Mouse (Mus musculus) liver, embryonic 16.5 days (tissue): ENCODE measurements around the gene Emilin1. TPM values are rescaled to one million over a fixed set of nuclear protein-coding genes. Genes with fewer than 3 reads are reported as not detected.

Source experiments
- ATAC-seq: fragments of 200-750 bp; cut with Nextera tagmentation; 2 replicates; pipeline ENCODE4 v1.8.0; 2017; ENCODE audit warnings: low read depth, mild to moderate bottlenecking, moderate number of reproducible peaks, moderate library complexity
- H3K27ac ChIP-seq: fragments of 300-500 bp; sonication (generic); 2 replicates; pipeline ENCODE4 v1.5.1; 2014; ENCODE audit warnings: mild to moderate bottlenecking, low read length
- H3K27me3 ChIP-seq: fragments of 300-500 bp; sonication (generic); 2 replicates; pipeline ENCODE4 v1.6.1; 2014; ENCODE audit warnings: low read depth, low read length, mixed read lengths; ENCODE audit not compliant: control insufficient read depth, insufficient read depth
- H3K36me3 ChIP-seq: fragments of 300-500 bp; sonication (generic); 2 replicates; pipeline ENCODE4 v1.6.1; 2014; ENCODE audit warnings: mild to moderate bottlenecking; ENCODE audit not compliant: control insufficient read depth, insufficient read depth
- H3K4me1 ChIP-seq: fragments of 300-500 bp; sonication (generic); 2 replicates; pipeline ENCODE4 v1.6.1; 2014; ENCODE audit warnings: low read depth, low read length, mixed read lengths; ENCODE audit not compliant: control insufficient read depth
- H3K4me2 ChIP-seq: fragments of 300-500 bp; sonication (generic); 2 replicates; pipeline ENCODE4 v1.6.1; 2014; ENCODE audit warnings: low read depth, low read length, mixed read lengths
- H3K4me3 ChIP-seq: fragments of 300-500 bp; sonication (generic); 2 replicates; pipeline ENCODE4 v1.5.1; 2014; ENCODE audit warnings: low read depth, mild to moderate bottlenecking, low read length
- H3K9ac ChIP-seq: fragments of 300-500 bp; sonication (generic); 2 replicates; pipeline ENCODE4 v1.6.1; 2014; ENCODE audit warnings: low read depth, low read length
- H3K9me3 ChIP-seq: fragments of 300-500 bp; sonication (generic); replicated peaks from 2 replicates; pipeline ENCODE4 v1.6.1; 2016; ENCODE audit warnings: low read length; ENCODE audit not compliant: control insufficient read depth
- WGBS: fragments of 180-500 bp; shearing (Covaris S2); extraction: QIAGEN DNeasy Blood & Tissue Kit; methylation state at CpG from one replicate; pipeline ENCODE4 v1.1.7; 2014; ENCODE audit not compliant: insufficient replicate concordance; 5-methylcytosine and 5-hydroxymethylcytosine counted together
- polyA plus RNA-seq: library from polyadenylated mRNA; unstranded; fragments of >200 nt; fragmentation: Nextera tagmentation; extraction: Ambion mirVana; gene quantifications from 2 replicates; pipeline ENCODE4 v1.2.1, GENCODE M21; 2015

The Emilin1 gene
- polyA plus RNA-seq, 1 experiment from 2014 or later = 39.1 TPM

DNA sequence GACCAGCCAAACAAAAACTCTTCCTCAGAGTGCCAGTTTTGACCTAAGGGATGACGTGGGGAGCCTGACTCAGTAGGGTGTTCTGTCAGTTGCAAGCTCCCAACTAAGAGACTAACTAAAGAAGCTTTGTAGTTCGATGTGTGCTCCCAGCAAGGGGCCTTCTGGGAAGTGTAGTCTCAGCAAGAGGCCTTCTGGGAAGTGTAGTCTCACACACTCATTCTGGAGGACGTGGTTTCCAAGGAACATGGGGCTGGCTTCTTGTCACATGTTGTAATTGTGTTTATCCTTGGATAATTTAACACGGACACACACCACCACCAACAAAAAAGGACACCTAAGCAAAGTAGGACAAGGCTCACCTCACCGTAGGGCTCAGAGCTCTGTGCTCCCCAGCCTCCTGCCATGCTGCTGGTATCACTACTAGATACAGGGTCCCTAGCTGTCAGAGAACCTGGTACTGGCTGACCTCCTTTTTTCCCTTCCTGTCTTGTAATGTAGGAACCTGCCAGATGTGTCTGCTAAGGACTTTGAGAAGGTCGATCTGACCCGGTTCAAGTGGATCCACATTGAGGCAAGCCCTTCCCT lies 14.8 kb downstream of the Emilin1 start:
- no peak for ATAC-seq
- Histone ChIP-seq H3K4me2 (no peak overlapping the region), H3K4me1 (peaks cover 8% of the 10 kb centered on the region), H3K36me3 (no peaks in the 10 kb centered on the region; the same call in 1 of the 2 replicates), H3K27ac (no peak overlapping the region), H3K4me3 (no peak overlapping the region), H3K9ac (no peak overlapping the region), H3K27me3 (no peaks in the 10 kb centered on the region), H3K9me3 (no peaks in the 10 kb centered on the region)
- WGBS = 46% methylated on average over 7 of the region's 7 CpGs

DNA sequence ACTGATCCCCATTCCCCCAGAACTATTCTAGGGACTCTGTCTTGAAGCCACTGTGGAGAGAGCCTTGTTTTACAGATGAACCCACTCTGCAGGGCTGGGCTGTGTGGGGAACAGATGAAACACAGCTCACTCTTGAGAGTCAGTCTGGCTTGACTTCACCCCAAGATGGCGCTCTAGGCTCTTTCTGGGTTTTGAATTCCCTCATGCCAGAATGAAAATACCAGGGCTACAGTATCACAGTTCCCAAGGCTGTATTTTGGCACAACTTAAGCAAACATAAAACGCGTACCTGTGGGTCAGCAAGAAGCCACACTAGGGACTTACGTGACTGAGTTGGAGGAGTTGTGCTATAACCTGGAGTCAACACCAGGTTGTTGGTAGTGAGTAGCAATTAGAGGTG lies 16.9 kb downstream of the Emilin1 start:
- H3K27ac ChIP-seq = no peak overlapping the region
- no peaks in the 10 kb centered on the region for H3K27me3 ChIP-seq
- no peak overlapping the region for H3K4me3 ChIP-seq
- H3K9ac ChIP-seq = no peak overlapping the region
- ATAC-seq = no peak
- no peaks in the 10 kb centered on the region for H3K9me3 ChIP-seq
- no peak overlapping the region for H3K4me2 ChIP-seq
- WGBS = 51% methylated on average over 4 of the region's 4 CpGs
- no peaks in the 10 kb centered on the region; the same call in 1 of the 2 replicates for H3K4me1 ChIP-seq
- no peaks in the 10 kb centered on the region; the same call in 1 of the 2 replicates for H3K36me3 ChIP-seq

DNA sequence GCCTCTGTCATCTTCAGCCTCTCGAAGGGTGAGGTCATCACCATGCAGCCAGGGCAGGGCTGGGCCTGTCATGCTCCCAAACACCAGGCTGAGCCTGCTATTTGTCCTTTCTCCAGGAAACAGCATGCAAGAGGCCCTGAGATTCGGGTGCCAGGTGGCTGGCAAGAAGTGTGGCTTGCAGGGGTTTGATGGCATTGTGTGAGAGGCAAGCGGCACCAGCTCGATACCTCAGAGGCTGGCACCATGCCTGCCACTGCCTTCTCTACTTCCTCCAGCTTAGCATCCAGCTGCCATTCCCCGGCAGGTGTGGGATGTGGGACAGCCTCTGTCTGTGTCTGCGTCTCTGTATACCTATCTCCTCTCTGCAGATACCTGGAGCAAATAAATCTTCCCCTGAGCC lies 17.6 kb downstream of the Emilin1 start:
- no peak overlapping the region for H3K4me2 ChIP-seq
- H3K4me1 ChIP-seq = no peaks in the 10 kb centered on the region; the same call in 1 of the 2 replicates
- H3K36me3 ChIP-seq = no peaks in the 10 kb centered on the region
- WGBS = 69% methylated on average over 6 of the region's 6 CpGs
- H3K27ac ChIP-seq = no peak overlapping the region
- H3K9me3 ChIP-seq = no peaks in the 10 kb centered on the region
- H3K9ac ChIP-seq = no peak overlapping the region
- H3K4me3 ChIP-seq = no peak overlapping the region
- no peak for ATAC-seq
- no peaks in the 10 kb centered on the region for H3K27me3 ChIP-seq

DNA sequence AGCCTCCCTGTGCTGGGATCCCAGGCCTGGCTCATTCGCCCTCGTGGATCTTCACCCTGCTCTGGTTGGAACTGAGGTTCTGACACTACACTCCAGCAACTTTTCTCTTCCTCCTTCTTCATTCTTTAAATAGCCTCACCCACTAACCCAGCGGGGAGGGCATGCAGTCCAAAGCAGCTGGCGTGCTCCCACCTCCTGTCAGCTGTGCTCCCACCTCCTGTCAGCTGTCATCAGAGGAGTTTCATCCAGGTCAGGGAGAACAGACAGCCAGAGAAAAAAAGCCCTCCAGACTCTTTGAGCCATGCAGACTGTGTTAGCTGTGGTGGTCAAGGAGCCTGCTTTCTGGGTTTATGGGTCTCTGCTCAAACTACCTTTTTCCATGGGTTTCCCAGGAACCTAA lies 18.2 kb downstream of the Emilin1 start:
- H3K9me3 ChIP-seq = no peaks in the 10 kb centered on the region
- no peak for ATAC-seq
- H3K27ac ChIP-seq = no peak overlapping the region
- H3K4me3 ChIP-seq = no peak overlapping the region
- no peaks in the 10 kb centered on the region for H3K27me3 ChIP-seq
- H3K36me3 ChIP-seq = no peaks in the 10 kb centered on the region
- 70% methylated on average over 4 of the region's 4 CpGs for WGBS
- H3K4me1 ChIP-seq = no peaks in the 10 kb centered on the region; the same call in 1 of the 2 replicates
- no peak overlapping the region for H3K4me2 ChIP-seq
- H3K9ac ChIP-seq = no peak overlapping the region

DNA sequence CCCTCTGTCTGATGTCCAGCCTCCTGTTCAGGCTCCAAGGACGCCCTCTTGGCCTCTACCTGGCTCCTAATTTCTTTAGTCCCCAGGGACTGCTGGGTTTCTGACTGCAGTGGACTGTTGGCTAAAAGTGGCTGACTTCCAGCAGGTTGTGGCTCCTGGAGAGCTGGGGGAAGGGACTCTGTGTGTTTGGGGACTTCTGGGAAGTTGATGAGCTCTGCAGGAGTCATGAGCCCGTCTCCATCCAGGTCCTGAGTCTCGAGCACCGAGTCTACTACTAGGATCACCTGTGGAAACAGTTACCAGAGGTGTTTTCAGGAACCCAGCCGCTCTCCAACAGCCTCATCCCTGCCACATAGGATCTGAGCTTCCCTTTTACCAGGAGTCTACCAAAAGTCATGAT lies 20.5 kb downstream of the Emilin1 start:
- Histone ChIP-seq H3K36me3 (no peaks in the 10 kb centered on the region), H3K9me3 (no peaks in the 10 kb centered on the region), H3K27ac (no peak overlapping the region), H3K27me3 (no peaks in the 10 kb centered on the region), H3K9ac (no peak overlapping the region), H3K4me1 (no peaks in the 10 kb centered on the region), H3K4me2 (no peak overlapping the region), H3K4me3 (no peak overlapping the region)
- WGBS = 55% methylated on average over 5 of the region's 5 CpGs
- no peak for ATAC-seq

DNA sequence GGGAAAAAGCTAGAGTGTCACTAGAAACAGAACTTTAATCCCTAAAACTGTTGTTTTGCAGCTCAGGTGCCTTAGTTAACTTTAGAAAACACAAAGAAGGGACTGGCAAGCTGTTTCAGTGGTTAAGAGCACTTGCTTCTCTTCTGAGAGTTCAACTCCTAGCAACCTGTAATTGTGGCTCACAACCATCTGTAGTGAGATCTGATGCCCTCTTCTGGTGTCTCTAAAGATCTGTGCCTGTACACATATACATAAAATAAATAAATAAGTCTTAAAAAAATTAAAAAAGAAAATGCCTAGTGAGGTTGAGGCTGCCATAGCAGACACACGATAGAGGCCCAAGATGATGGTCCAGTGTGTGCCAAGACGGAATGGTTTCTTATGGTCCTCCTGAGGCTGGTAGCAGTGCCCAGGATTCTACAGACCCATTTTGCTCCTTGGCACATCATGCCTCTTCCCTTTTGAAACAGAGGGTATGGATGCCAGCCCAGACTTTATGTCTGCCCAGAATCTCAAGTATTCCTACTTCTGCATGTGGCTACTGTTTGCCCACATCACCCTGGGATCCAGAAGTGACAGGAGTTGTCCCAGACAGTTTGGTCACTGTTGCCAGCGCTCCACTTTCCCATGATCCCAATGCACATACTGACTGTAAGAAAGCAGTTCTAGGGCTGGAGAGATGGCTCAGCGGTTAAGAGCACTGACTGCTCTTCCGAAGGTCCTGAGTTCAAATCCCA lies 21.7 kb downstream of the Emilin1 start:
- no peak overlapping the region for H3K27ac ChIP-seq
- H3K4me2 ChIP-seq = no peak overlapping the region
- no peak overlapping the region for H3K9ac ChIP-seq
- no peaks in the 10 kb centered on the region for H3K36me3 ChIP-seq
- no peaks in the 10 kb centered on the region for H3K27me3 ChIP-seq
- WGBS = 79% methylated on average over 5 of the region's 5 CpGs
- H3K4me3 ChIP-seq = no peak overlapping the region
- no peaks in the 10 kb centered on the region for H3K9me3 ChIP-seq
- no peaks in the 10 kb centered on the region for H3K4me1 ChIP-seq
- ATAC-seq = no peak

DNA sequence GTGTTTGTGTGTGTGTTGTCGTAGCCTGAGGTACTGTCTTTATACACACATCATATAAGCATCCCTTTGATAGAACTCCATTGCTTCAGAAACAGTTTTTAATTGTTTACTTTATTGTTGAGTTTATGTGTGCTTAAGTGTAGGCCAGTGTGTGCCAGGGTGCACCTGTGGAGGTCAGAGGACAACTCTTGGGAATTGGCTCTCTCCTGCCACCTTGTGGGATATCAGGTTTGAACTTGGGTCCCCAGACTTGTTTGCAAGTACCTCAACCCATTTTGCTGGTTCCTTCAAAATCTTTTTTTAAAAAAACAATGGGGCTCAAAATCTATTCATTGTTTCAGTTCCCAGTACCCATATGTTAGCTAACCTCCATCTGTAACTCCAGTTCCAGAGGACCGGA lies 29.8 kb downstream of the Emilin1 start:
- H3K4me3 ChIP-seq = no peak overlapping the region
- H3K9me3 ChIP-seq = no peaks in the 10 kb centered on the region
- no peak overlapping the region for H3K4me2 ChIP-seq
- H3K27me3 ChIP-seq = peaks cover 15% of the 10 kb centered on the region
- no peak overlapping the region for H3K27ac ChIP-seq
- no peak for ATAC-seq
- 81% methylated on average over 2 of the region's 2 CpGs for WGBS
- no peaks in the 10 kb centered on the region for H3K36me3 ChIP-seq
- no peak overlapping the region for H3K9ac ChIP-seq
- peaks cover 3% of the 10 kb centered on the region; the same call in 1 of the 2 replicates for H3K4me1 ChIP-seq

DNA sequence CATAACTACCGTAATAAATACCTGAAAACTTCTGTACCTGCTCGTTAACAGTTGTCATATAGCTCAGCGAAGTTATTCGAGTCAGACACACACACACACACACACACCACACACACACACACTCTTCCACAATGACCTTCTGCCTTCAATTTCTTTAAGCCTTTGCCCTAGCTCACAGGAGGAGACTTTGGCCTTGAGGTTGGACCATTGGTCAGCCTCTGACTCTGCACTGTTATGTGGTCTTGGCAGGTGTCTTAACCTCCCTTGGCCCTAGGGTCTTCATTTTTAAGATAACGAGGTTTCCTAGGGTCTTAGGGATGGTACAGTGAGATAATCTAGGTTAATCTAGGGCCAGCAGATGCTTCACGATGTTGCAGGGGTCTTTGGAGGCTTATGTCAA lies 31.1 kb downstream of the Emilin1 start:
- H3K36me3 ChIP-seq = no peaks in the 10 kb centered on the region
- no peak overlapping the region for H3K27ac ChIP-seq
- 61% methylated on average over 6 of the region's 6 CpGs for WGBS
- no peak for ATAC-seq
- H3K4me2 ChIP-seq = no peak overlapping the region
- H3K27me3 ChIP-seq = peaks cover 15% of the 10 kb centered on the region
- H3K4me3 ChIP-seq = no peak overlapping the region
- no peak overlapping the region for H3K9ac ChIP-seq
- peaks cover 9% of the 10 kb centered on the region for H3K4me1 ChIP-seq
- H3K9me3 ChIP-seq = no peaks in the 10 kb centered on the region
